Mouse (Mus musculus) kidney, adult 2 months (tissue): ENCODE measurements at regions not wholly inside any gene's neighbourhood (a gene's known extent, or its start where the extent isn't known, plus 50 kb on each side); places are given as distances from the start of the nearest gene placed in this dataset.

ENCODE experiments used
- DNase-seq: peaks from one replicate; pipeline ENCODE4 v3.0.0; 2021
- H3K27ac ChIP-seq: fragments of 200-500 bp; 2 replicates; pipeline ENCODE4 v1.5.1; 2012; ENCODE audit warnings: low read depth, low read length, control low read depth, inconsistent platforms; ENCODE audit not compliant: insufficient read depth
- H3K27me3 ChIP-seq: fragments of 200-500 bp; replicated peaks from 2 replicates; pipeline ENCODE4 v1.6.1; 2012; ENCODE audit warnings: mild to moderate bottlenecking, moderate library complexity, low read length, inconsistent platforms; ENCODE audit not compliant: control insufficient read depth, insufficient read depth
- H3K36me3 ChIP-seq: fragments of 200-500 bp; 2 replicates; pipeline ENCODE4 v1.6.1; 2012; ENCODE audit warnings: mild to moderate bottlenecking, moderate library complexity, low read length, inconsistent platforms; ENCODE audit not compliant: control insufficient read depth, insufficient read depth
- H3K4me1 ChIP-seq: fragments of 200-500 bp; 2 replicates; pipeline ENCODE4 v1.6.1; 2011; ENCODE audit warnings: low read length; ENCODE audit not compliant: control insufficient read depth, insufficient read depth
- H3K4me3 ChIP-seq: fragments of 200-500 bp; 2 replicates; pipeline ENCODE4 v1.5.1; 2011; ENCODE audit warnings: mild to moderate bottlenecking, low read depth, low read length, control low read depth; ENCODE audit not compliant: insufficient read depth
- CTCF ChIP-seq: fragments of 200-500 bp; conservative IDR thresholded peaks from 2 replicates; pipeline ENCODE4 v1.5.1; 2011; ENCODE audit warnings: low read depth, mild to moderate bottlenecking, control low read depth, low read length, moderate library complexity, mixed read lengths; ENCODE audit not compliant: insufficient read depth, insufficient read length
- POLR2A ChIP-seq: fragments of 200-500 bp; IDR thresholded peaks from one replicate; pipeline ENCODE4 v1.6.1; 2011; ENCODE audit warnings: low read depth, low read length, control low read depth
- WGBS: fragments of 180-500 bp; shearing (Covaris S2); methylation state at CpG from one replicate; pipeline ENCODE4 v1.1.7; 2018; 5-methylcytosine and 5-hydroxymethylcytosine counted together

DNA sequence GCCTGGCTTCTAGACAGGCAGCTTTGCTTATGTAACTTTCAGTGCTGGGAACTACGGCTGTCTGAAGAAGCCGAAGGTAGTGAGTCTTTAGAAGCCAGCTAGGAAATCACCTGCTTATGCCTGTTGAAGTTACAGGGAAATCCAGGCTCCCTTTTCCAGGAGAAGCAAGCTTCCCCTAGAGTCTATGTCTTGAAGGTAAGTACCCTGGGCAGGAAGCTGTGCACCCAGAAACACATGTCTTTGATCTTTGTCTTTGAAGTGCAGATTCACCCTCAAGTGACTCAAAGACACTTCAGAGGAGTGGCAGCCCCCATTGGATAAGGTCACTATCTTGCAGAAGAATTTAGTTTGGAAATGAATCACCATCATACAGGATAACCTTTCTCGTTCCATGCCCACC, 135.5 kb upstream of the Cmc1 start:
- WGBS, result 53% methylated on average over 3 of the region's 3 CpGs
- TF ChIP-seq POLR2A, result no peak
- TF ChIP-seq CTCF, result no peak
- Histone ChIP-seq H3K36me3 (no peaks in the 10 kb centered on the region), H3K27me3 (no peaks in the 10 kb centered on the region; the same call in 1 of the 2 replicates), H3K4me1 (no peaks in the 10 kb centered on the region), H3K27ac (no peak overlapping the region), H3K4me3 (no peak overlapping the region)
- no peak for DNase-seq

DNA sequence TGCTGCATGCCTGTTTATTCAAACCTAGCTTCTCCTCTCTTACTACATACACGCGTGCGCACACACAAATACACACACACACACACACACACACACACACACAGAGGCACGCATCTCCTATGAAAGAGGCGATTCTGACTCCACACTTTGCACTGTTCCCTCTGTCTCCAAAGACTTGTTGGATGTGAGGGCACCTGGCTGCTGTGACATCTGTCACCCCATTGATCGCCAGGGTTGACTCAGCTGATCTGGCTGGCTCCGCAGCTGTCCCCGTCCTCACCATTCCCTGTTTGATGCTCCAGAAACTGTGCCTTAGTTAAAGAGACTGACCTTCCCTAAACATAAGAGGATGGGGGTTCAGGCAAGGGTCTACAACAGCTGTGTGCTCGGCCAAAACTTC, 137.6 kb upstream of the Cmc1 start:
- 89% methylated on average over 9 of the region's 9 CpGs for WGBS
- no peak for DNase-seq
- H3K27me3 ChIP-seq, result no peaks in the 10 kb centered on the region; the same call in 1 of the 2 replicates
- no peaks in the 10 kb centered on the region for H3K36me3 ChIP-seq
- H3K4me3 ChIP-seq, result no peak overlapping the region
- H3K4me1 ChIP-seq, result no peaks in the 10 kb centered on the region
- TF ChIP-seq CTCF (no peak), POLR2A (no peak)
- H3K27ac ChIP-seq, result no peak overlapping the region

DNA sequence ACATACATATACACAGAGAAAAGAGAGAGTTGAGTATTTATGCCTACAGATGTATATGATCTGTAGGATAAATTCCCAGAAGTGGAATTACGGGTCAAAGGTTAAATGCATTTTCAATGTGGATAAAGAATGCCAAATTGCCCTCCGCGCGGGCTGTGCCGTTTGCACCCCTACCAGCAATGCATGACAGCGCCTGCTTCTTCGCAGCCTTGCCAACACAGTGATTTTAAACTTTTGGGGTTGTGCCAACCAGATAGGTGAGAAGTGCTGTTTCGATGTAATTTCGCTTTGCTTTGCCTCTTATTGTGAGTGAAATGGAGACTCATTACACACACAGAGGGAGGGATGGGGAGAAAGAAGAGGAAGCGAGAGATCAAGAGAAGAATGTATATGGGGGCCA, 142.9 kb upstream of the Cmc1 start:
- no peak for DNase-seq
- TF ChIP-seq CTCF (no peak), POLR2A (no peak)
- H3K36me3 ChIP-seq, result no peaks in the 10 kb centered on the region
- WGBS, result 90% methylated on average over 10 of the region's 10 CpGs
- H3K4me1 ChIP-seq, result no peaks in the 10 kb centered on the region
- H3K4me3 ChIP-seq, result no peak overlapping the region
- no peaks in the 10 kb centered on the region for H3K27me3 ChIP-seq
- no peak overlapping the region for H3K27ac ChIP-seq

DNA sequence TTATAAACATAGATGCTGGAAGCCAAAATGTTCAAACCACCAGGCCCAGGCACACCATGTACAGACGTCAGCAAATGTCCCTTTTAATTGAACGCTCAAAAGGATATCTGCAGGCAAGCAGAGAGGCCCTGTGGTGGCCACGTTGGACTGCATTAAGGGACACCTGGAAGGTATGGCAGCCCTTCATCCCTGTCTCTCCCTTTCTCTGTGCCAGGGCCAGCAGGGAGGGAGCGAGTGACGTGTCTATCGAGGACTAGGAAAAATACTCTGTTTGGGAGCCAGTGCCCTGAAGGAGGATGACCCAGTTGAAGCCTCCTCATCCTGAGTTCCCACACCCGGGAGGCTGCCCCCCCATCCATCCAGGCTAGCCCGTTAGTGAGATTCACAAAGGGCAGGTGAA, 144.0 kb upstream of the Cmc1 start:
- no peak for DNase-seq
- no peak overlapping the region for H3K27ac ChIP-seq
- H3K36me3 ChIP-seq, result no peaks in the 10 kb centered on the region
- 89% methylated on average over 8 of the region's 8 CpGs for WGBS
- no peak overlapping the region for H3K4me3 ChIP-seq
- TF ChIP-seq CTCF, result no peak
- no peak for TF ChIP-seq POLR2A
- no peaks in the 10 kb centered on the region for H3K27me3 ChIP-seq
- no peaks in the 10 kb centered on the region for H3K4me1 ChIP-seq

DNA sequence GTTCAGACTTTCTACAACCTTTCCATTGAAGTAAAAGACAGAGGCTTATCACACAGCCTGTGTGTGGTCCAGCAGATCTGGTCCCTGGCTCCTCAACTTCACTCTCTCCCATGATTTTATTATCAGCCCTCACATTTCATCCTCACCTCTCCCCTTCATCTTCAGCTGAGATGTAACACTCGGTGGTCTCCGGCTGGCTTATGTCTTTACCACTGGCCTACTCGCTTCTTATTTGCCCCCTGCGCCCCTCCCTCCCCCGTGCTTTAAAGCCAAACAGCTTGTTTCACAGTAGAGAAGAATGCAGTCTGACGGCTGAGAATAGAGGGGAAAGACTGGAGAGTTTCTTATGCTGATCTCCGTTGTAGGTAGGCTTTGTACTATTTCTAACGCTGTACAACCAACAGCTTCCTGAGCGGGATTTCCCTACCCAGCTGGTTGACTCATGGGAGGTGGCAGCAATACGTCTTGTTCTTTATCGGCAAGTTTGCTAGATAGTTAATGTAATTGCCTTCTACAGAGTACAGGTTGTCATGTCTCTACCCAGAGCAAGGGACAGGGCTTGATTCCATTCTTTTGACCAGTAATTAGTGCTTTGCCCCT, 152.9 kb upstream of the Cmc1 start:
- H3K27ac ChIP-seq, result no peak overlapping the region
- WGBS, result 71% methylated on average over 11 of the region's 11 CpGs
- DNase-seq, result no peak
- H3K27me3 ChIP-seq, result no peaks in the 10 kb centered on the region
- H3K4me3 ChIP-seq, result no peak overlapping the region
- no peaks in the 10 kb centered on the region for H3K36me3 ChIP-seq
- no peaks in the 10 kb centered on the region for H3K4me1 ChIP-seq
- TF ChIP-seq CTCF (no peak), POLR2A (no peak)

DNA sequence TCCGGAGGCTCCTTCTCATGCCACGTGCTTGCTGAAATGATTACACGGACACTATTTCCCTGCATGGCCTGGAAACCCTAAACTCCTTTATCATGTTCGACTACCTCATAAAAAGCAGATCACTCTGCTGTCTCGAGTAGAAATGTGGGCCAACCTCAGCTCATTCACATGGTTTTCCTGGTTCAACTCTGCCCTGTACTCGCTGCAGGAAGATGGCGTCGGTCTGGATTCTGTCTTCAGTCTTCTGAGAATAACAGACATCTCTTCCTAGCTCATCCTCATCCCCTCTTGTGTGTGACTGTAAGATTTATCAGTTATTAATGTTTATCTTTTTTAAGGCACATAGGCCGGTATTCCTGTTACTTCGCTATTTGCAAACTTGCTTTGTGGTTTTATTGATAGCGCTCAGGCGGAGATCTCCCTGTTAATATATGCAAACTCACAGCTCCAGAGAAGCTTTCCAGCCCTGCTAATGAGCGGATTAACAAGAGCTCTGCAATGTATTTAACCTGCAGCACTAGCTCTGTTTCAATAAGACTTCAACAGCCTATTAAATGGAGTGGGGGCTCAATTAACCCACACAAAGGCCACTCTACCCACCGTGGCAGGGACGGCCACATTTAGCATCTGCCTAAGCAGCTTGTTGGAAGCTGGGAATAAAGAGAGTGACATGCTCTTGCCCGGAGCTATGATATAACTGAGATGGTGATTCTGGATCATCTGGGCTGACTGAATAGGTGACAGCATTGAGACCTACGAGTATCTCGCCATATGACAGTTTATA, 159.5 kb upstream of the Eomes start:
- 65% methylated on average over 18 of the region's 18 CpGs for WGBS
- TF ChIP-seq POLR2A (no peak), CTCF (no peak)

DNA sequence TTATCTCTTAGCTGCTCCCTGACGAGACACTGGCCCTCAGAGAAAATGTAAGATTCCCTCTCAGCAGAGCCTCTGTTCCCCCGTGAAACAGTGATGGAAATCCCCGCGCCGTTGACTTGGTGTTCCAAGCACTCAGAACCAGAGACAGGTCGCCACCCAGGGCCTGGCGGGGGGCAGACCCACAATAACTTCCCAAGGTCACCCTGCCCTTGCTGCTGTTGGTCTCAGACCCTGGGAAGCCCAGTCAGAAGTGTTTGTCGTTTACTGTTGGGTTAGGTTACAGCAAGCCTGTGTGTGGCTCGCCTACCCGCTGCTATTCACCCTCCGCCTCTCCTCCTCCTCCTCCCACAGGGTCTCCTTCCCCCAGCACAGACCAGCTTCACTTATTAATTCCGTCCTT, 154.2 kb upstream of the Eomes start:
- Histone ChIP-seq H3K36me3 (no peaks in the 10 kb centered on the region), H3K27me3 (no peaks in the 10 kb centered on the region), H3K27ac (no peak overlapping the region), H3K4me3 (no peak overlapping the region), H3K4me1 (no peaks in the 10 kb centered on the region)
- TF ChIP-seq CTCF (no peak), POLR2A (no peak)
- DNase-seq, result no peak
- 36% methylated on average over 12 of the region's 12 CpGs for WGBS

More for the DNA sequence above, 159.5 kb upstream of the Eomes start:
- Histone ChIP-seq H3K36me3 (no peaks in the 10 kb centered on the region), H3K27me3 (no peaks in the 10 kb centered on the region), H3K4me3 (no peak overlapping the region), H3K4me1 (no peaks in the 10 kb centered on the region), H3K27ac (no peak overlapping the region)
- DNase-seq, result no peak

DNA sequence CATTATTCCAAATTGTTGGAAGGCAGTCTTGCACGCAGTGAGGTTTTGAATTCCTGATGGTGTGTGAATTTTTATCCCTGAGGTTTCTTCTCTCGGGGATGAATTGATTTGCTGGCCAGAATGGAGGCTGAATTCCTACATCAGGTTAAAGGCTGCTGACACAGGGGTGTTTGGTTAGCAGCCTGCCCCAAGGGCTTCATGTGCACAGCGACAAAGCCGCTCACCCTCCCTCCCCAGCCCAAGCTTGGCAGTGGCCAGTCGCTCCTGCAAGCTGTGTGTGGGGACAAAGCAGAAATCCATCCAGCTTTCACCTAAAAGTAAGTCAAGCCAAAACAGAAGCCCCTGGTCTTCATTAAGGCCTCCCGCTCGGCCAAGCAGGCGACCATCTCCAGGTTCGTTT, 151.4 kb upstream of the Eomes start:
- no peak for DNase-seq
- Histone ChIP-seq H3K27ac (no peak overlapping the region), H3K36me3 (no peaks in the 10 kb centered on the region), H3K27me3 (no peaks in the 10 kb centered on the region), H3K4me1 (no peaks in the 10 kb centered on the region), H3K4me3 (no peak overlapping the region)
- TF ChIP-seq CTCF (no peak), POLR2A (no peak)
- WGBS, result 57% methylated on average over 9 of the region's 9 CpGs
